Mouse (Mus musculus) E14TG2a.4 (cell line): ENCODE data around the gene Sbno1.

Experiments used
- CTCF ChIP-seq: conservative IDR thresholded peaks from 2 replicates; pipeline ENCODE4 v1.5.1; 2014; ENCODE audit warnings: low read length
- NANOG ChIP-seq: IDR thresholded peaks from 2 replicates; pipeline ENCODE4 v1.6.1; 2014; ENCODE audit warnings: borderline replicate concordance, low read length, mixed read lengths

GRCm38 (mm10) chr5:124468365-124468764 is 42.6 kb upstream of the Sbno1 start:
- TF ChIP-seq CTCF (no peak), NANOG (no peak)
